Mouse (Mus musculus) left cerebral cortex, postnatal 25 days (tissue): ENCODE results near the gene Primpol. TPM values are rescaled to one million over a fixed set of nuclear protein-coding genes. Genes with fewer than 3 reads are reported as not detected.

Experiments
- DNase-seq, 2 experiments: peaks; one replicate each; pipeline ENCODE4 v3.0.0; 2022; ENCODE audit warnings: low spot score in 2 of 2, mixed read lengths in 1 of 2
- intact Hi-C: fragments of 180-260 bp; cut with DNase I; formaldehyde crosslinking; loops from one replicate; pipeline ENCODE4 v1.15.1; 2025
- total RNA-seq, 2 experiments: library from RNA; stranded (reverse); gene quantifications; 2 replicates each; pipeline ENCODE4 v1.2.3; 2021

Primpol gene
- total RNA-seq, 2 experiments from 2014 or later = 3.6 to 4.3 TPM

DNA sequence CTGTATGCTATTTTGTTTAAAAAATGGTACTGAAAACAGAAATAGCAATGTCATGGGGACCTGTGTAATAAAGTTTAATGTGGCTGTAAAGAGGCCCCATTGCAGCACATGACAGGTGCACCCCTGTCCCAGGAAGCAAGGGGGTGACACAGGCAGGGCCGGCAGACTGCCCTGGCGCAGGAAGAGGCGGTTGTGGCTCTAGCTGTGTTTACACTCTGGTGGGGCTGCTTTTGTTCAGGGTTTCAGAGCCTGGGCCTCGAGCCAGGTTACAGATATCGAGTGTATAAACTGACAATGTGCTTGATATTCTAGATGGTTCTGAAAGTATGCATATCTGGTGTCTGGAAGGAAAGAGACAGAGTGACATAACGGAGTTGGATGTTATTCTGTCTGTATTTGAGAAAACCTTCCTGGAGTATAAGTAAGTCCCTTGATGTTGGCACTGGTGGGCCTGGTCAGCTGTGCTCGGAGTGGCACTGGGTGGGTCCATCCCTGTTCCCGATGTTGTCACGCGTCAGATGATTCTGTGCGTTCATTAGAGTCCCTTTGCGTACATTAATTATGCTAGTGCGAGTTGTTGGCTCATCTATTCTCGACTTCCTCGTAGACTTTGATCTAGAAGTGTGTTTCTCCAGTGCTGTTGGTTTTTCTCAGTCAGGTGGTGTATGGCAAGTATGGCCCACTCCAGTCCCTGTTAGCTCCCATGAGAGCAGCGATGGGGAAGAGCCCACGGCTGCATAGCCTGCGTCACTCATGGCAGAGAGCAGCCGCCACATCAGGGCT is 47.2 kb downstream of the Primpol start:
- intact Hi-C loops = loop anchor here (5.0 to 10.0 kb wide), 2 partner anchors 367 to 805 kb away; no protein-coding TSS in a partner anchor
- no peak for DNase-seq

DNA sequence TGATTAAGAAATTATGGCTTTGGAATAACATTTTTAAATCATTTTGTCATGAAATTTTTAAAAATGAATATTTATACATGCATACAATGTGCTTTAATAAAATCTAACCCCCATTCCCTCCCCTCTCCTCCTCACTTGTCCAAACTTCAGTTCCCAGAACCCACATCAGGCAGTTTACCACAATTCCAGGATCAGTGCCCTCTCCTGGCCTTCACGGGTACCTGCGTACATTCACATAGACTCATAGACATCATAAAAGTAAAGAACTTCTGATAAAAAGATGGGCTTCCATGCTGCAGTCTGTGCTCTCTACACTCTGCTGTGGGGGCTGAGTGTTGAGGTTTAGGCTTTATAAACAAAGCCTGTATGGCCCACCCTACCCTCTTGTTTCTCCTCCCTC is 48.1 kb downstream of the Primpol start:
- intact Hi-C loops = loop anchor here (5.0 to 10.0 kb wide), 2 partner anchors 368 to 806 kb away; no protein-coding TSS in a partner anchor
- DNase-seq = no peak

DNA sequence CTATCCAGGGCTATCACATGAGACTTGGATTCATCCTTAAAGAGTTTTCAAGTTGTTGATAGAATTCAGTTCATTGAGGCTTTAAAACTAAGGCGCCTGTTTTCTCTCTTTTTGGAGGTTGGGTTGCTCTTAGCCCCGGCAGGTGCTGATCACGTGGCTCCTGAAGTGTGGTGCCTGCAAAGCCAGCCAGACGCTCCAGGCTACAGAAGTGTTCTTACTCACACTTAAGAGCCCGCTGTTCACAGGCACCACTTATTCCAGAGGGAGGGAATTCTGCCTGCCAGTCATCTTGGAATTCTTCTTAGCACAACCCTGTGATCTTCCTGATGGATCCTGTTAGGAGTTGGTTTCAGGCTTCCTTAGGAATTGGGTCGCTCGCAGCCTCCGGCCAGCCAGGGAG is 49.1 kb downstream of the Primpol start:
- peak; percentile 23 to 72 for DNase-seq
- intact Hi-C loops = loop anchor here (1.0 to 10.0 kb wide), 4 partner anchors 49 to 807 kb away; partner anchors contain the start of genes Casp3 and Primpol

DNA sequence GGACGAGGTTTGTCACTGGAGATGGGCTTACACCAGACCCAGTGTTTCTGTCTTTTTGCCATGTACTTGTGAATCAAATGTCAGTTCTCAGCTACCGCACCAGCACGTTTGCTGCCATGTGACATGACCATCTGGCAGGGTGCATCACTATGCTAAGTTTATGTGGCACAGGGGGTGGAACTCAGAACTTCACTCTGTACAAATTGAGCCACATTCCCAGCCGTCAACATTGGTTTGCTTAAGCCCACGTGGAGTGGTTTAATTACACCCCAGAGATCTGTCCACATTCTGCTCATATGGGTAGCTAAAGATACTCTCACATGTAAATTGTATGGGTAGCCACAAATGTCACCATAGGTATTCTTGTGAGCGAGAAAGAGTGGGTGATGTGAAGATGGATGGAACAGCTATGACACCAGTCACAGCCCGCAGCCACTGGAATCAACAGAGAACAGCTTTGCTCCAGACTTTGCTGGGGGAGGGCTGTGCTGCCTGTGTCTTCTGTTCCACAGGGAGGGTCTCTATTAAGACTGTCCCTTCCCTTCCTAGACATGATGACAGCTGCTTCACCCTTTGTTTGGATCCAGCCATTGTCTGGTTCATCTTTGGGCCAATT is 50.0 kb downstream of the Primpol start:
- DNase-seq = peak; percentile 81 to 96
- intact Hi-C loops = loop anchor here (1.0 to 10.0 kb wide), 4 partner anchors 50 to 808 kb away; partner anchors contain the start of genes Casp3 and Primpol

DNA sequence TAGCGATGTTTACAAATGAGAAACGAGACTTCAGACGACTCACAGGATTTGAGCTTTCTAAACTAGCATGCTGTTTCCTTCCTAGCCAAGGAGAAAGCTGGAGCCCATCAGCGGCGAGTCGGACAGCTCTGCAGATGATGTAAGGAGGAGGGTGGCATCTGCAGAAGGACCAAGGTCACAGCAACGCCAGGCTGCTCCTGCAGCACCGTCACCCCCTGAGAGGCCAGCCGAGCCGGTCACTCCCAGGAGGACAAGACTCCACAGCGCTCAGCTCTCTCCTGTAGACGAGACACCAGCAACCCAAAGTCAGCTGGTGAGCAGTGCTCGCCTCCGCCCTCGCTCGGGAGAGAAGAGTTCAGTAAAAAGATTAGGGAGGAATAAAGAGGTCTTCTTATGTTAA is 54.7 kb downstream of the Primpol start:
- no peak for DNase-seq
- intact Hi-C loops = loop anchor here (10.0 kb wide), 1 partner anchor 812 kb away; no protein-coding TSS in a partner anchor

DNA sequence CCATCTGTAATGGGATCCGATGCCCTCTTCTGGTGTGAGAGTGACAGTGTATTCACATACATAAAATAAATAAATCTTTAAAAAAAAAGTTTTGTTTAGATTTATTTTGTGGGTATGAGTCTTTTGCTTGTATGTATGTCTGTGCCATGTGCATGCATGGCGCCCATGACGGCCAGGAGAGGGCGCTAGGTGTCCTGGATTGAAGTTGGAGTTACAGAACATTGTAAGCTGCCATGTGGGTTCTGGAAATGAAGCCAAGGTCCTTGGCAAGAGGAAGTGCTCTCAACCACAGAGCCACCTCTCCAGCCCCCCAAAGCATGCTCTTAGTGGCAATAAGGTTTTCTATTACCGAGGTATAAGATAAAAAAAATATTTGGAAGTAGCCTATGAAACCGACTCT is 57.6 kb downstream of the Primpol start:
- peak in 1 of 2 experiments; percentile 20 for DNase-seq
- intact Hi-C loops = loop anchor here (5.0 kb wide), 1 partner anchor 393 kb away; no protein-coding TSS in a partner anchor

DNA sequence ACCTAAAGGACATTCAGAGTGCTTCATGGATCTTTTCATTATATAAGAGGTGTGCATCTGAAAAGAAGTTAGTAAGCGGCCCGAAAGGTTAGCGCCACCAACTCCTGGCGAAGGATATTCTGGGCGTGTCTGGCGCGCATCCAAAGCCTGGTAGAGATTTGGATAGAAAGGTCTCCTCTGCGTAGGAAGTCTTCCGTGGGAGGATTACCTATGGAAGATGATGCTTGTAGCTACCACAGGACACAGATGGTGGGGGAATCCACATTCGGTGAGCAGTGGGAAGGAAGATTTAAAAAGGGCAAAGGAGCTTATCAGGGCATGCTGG is 64.6 kb downstream of the Primpol start:
- no peak for DNase-seq
- intact Hi-C loops = loop anchor here (5.0 kb wide), 1 partner anchor 65 kb away; the partner anchor contains the start of genes Casp3 and Primpol

DNA sequence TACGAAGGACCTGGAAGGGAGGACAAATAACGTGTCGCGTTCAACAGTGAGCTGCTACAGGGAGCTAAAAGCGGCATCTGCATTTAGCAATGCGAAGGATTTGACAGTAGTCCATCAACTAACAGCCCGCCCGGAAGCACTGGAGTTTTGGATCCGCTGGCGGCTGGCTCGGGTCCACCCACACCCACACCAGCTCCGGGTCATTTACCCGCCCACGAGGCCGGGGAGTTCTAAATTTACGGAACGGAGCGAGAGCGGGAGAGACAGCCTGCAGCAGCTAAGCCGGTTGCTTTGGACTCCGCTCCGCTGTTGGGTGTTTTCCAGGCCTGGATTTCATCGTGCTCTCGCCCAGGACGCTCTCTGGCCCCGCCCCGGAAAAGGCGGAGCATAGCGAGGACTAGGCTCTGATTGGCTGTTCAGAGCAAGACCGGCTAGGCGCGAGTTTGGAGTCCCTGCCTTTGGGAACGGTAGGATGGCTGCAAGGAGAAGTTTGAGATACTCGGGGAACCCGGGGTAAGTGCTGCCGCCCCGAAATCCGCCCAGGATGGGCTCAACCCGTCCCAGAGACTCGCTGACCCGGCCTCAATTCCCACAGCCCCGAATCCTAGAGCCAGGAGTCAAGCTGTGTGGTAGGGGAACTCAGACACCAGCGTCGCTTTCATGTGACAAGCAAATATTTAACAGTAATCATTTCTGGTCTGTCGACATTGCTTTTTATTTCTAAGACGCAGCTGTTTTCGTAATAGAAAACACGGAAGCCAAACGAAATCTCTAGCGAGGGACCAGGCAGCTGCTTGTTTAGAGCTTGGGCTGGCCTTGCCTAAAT is 65.2 kb downstream of the Primpol start, which contains the start of gene Cenpu:
TSS of gene Cenpu (plus strand) at position 414 of the 826 bp plus-strand sequence.
- DNase-seq = peak; percentile 100
- intact Hi-C loops = loop anchor here (1.0 to 5.0 kb wide), 2 partner anchors 65 to 82 kb away; partner anchors contain the start of genes Casp3 and Primpol

DNA sequence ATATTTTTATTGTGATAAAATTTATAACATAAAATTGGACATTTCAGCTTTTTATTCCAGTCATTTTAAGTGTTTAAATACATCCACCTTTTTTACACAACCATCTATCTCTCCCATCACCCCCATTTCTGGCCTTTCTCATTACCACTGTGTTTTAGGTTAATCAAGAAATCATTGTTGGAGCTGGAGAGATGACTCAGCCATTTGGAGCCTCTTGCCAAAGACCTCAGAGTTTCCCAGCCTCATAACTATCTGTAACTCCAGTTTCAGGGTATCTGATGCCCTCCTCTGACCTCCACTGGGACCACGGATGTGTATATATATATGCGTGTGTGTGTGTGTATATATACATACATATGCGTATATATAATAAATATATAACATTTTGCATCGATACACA is 66.0 kb downstream of the Primpol start:
- DNase-seq = peak in 1 of 2 experiments; percentile 13
- intact Hi-C loops = loop anchor here (1.0 to 5.0 kb wide), 2 partner anchors 66 to 81 kb away; partner anchors contain the start of genes Casp3 and Primpol

DNA sequence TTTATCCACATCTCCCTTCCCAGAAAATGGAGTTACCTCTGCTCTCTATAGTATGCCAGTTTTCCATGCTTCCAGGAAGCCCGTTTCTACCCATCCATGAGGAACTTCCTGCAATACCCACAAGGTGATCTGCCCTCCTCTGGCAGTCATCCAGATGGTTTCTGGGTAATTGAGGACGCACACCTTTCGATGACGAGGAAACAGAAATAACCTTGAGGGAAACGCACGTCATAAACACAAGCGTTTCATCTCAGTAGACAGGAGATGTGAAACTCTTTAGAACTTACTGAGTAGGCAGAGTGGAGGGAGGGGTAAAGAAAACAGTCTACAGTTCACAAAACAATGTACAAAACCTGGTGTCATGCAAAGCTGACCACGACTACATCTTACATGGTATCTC is 67.0 kb downstream of the Primpol start:
- intact Hi-C loops = loop anchor here (5.0 kb wide), 1 partner anchor 67 kb away; the partner anchor contains the start of genes Casp3 and Primpol
- DNase-seq = no peak

DNA sequence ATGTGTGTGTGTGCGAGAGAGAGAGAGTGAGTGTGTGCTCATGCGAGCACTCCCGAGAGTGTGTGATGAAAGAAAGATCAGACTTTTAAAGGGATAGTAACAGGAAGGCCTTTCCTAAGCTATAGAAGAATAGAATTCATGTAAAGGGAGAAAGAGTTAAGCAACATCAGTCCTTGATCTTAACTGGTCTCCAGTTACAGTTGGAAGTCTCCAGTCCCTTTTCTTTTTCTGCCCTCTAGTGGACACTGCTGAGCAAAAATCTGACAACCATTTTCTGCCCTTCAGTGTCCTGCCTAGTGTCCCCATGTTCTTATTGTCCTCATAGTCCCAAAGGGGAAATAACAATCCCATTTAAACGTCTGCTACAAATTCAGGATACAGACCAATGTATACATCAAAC is 69.8 kb downstream of the Primpol start:
- intact Hi-C loops = loop anchor here (1.0 kb wide), 2 partner anchors 236 to 305 kb away; no protein-coding TSS in a partner anchor
- peak in 1 of 2 experiments; percentile 53 for DNase-seq

DNA sequence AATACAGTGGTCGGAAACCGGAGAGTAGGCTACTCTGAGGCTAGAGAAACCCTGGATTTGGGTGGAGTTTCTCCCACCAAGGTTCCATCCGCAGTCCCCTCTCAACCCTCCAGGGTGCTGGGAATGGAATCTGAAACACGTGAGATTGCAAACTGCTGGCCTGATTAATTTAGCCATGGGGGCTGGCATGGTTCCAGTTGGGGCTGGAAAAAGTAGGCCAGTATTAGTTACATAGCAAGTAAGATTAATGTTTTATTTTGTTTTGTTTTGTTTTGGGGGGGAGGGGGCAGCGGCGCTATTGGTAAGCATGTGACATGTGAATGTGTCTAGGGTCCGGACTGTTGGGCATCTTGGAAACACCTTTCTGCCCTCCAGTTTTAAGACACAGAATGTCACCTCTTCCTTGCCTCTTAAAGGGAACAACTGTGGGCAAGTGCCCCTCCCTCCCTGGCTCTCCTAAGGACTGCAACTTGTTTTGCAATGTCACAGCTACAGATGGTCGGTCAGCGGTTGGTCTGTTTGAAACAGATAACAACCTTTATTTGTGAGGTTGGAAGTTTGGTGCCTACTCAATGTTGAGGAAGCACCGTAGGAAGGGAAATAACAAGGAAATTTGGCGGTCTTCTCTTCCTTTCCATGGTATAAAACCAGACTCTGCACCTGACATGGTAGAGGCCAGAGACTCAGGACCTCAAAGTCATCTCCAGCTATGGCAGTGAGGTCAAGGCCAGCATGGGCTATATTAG is 70.4 kb downstream of the Primpol start:
- intact Hi-C loops = loop anchor here (1.0 kb wide), 2 partner anchors 235 to 304 kb away; no protein-coding TSS in a partner anchor
- DNase-seq = no peak

DNA sequence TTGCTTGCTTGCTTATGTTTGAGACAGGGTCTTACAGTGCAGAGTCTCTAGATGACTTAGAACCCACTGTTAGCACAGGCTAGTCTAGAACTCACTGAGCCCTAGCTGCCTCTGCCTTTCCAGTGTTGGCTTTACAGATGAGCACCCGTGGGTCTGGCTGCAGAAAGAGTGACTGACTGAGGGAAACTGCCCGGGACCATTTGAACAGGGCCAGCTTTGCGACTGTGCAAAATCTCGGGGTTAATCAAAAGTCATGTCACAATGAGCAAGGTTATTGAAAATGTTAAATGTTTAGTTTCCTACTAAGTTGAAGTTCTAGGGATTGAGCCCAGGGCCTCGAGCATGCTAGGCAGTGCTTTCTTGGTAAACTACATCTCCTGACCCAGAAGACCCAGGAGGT is 71.2 kb downstream of the Primpol start:
- DNase-seq = no peak
- intact Hi-C loops = no loop called here

DNA sequence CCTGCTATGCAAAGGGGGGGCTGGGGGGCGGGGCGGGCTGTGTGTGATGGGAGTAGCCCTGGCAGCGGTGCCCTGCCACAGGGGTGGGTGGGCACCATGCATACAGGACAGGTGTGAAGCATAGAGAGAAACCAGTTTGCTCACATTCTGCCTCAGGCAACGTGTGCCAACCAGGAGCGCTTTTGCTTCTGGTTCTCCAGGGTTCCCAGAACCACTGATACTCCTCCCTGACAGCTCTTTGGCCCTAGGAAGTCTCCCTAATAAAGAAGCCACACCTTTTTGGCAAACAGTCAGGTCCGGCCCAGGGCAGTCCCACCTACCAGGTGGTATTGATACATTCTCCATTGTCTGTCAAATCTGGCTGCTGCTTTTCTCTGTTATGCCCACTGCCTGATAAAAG is 73.3 kb downstream of the Primpol start:
- no peak for DNase-seq
- intact Hi-C loops = no loop called here

DNA sequence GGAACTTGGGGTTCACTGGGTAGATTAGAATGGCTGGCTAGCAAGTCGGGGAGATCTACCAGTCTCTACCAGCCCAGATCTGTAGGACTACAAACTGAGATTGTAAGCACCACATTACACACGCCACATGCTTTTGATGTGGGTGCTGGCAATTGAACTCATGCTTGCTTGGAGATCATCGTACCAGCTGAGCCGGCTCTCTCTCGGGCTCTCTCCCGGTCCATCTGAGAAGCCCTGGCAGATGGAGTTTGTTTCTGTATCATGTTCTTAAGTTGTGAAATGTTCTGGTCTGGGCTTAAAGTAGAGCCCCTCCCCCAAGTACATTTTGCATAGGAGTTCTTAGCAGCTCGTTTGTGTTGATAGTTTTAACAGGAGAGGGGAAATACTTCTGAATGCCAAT is 73.8 kb downstream of the Primpol start:
- DNase-seq = peak in 1 of 2 experiments; percentile 27
- intact Hi-C loops = no loop called here

DNA sequence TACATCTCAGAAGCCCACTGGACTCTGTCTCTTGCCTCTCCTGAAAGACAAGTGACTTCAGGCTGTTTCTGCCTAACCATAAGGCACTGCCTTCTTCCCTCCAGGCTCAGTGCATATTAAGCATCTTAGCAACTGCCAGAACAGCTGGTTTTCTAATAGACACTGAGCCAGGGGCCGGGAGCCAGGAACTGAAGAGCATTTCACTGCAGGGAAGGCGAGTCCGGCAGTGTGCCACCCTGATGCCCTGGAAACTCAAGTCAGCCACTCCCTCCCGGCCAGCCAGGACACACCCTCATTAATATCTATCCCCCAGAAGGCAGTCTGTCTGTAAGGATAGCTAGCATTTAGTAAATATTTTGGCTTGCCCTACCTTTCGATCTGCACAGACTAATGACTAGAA is 77.3 kb downstream of the Primpol start:
- intact Hi-C loops = no loop called here
- DNase-seq = peak in 1 of 2 experiments; percentile 7

DNA sequence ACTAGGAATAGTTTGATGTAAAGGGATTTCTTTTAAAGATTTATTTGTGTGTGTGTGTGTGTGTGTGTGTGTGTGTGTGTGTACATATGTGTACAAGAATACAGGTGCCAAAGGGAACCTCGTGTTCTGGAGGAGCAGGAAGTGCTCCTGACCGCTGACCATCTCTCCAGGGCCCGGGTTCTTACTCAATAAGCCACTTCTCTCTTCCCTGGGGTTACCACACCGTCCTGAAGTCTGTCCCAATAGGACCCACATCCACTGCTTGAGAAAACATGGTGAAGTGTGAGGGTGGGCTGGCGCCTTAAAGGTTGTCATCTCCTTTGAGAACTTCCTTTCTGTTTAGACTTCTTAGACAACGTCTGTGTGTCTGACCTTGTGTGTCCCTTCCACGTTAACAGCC is 83.1 kb downstream of the Primpol start:
- no peak for DNase-seq
- intact Hi-C loops = no loop called here

DNA sequence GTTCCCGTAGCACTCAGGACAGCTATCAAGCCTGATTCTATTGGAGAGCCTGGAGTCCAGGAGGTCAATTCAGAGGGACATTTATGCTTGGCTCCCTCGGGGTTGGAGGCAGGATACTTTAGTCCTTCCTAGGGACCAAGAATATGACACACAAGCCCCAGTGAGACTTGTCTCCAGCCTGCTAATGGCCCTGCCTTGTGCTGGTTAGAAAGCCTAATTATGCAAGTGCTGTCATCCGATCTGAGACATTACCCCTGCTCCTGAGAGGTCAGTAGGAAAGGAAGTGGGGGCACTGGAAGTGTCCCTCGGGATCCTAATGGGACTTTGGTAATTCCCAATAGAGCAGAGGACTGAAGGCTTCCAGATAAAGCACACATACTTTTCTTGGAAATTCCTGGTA is 86.5 kb downstream of the Primpol start:
- intact Hi-C loops = no loop called here
- no peak for DNase-seq

DNA sequence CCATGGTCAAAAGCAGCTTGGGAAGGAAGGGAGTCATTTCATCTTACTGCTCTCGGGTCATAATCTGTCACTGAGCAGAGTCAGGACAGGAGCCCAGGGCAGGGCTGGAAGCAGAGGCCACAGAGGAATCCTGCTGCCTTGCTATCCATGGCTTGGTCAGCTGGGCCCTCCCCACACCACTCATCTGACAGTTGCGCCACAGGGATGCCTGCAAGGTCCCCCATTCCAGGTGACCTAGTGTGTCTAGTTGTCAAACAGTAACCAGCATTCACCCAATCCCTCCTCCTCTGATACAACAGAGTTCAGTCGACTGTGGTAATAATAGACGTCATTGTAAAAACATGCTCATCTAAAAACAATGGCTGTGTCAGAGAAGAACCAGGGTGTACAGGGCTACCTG is 87.5 kb downstream of the Primpol start:
- no peak for DNase-seq
- intact Hi-C loops = no loop called here
